Mouse (Mus musculus) heart, adult 2 months (tissue): ENCODE measurements at regions not wholly inside any gene's neighbourhood (a gene's known extent, or its start where the extent isn't known, plus 50 kb on each side); places are given as distances from the start of the nearest gene placed in this dataset.

Experiments used
- DNase-seq, 2 experiments: peaks; one replicate each; pipeline ENCODE4 v3.0.0; 2021
- H3K27ac ChIP-seq: fragments of 200-600 bp; 2 replicates; pipeline ENCODE4 v1.8.1; 2022
- H3K27me3 ChIP-seq: fragments of 200-500 bp; 2 replicates; pipeline ENCODE4 v1.6.1; 2012; ENCODE audit warnings: mild to moderate bottlenecking, low read length, inconsistent platforms, mixed read lengths; ENCODE audit not compliant: control insufficient read depth, insufficient read depth
- H3K36me3 ChIP-seq: fragments of 200-500 bp; 2 replicates; pipeline ENCODE4 v1.6.1; 2012; ENCODE audit warnings: low read length, inconsistent platforms; ENCODE audit not compliant: control insufficient read depth, insufficient read depth
- H3K4me1 ChIP-seq: fragments of 200-500 bp; 2 replicates; pipeline ENCODE4 v1.6.1; 2011; ENCODE audit warnings: low read length; ENCODE audit not compliant: control insufficient read depth, insufficient read depth
- H3K4me3 ChIP-seq: fragments of 200-600 bp; 2 replicates; pipeline ENCODE4 v1.8.1; 2022
- H3K79me2 ChIP-seq: fragments of 200-500 bp; replicated peaks from 2 replicates; pipeline ENCODE4 v1.6.1; 2012; ENCODE audit warnings: mild to moderate bottlenecking, inconsistent platforms, low read length, moderate library complexity, mixed read lengths; ENCODE audit not compliant: control insufficient read depth, insufficient read depth
- H3K9ac ChIP-seq: fragments of 200-500 bp; 2 replicates; pipeline ENCODE4 v1.6.1; 2012; ENCODE audit warnings: low read depth, mild to moderate bottlenecking, control low read depth, inconsistent platforms, low read length, mixed read lengths
- CTCF ChIP-seq: fragments of 200-600 bp; IDR thresholded peaks from 2 replicates; pipeline ENCODE4 v1.8.1; 2022; ENCODE audit warnings: antibody characterized with exemption, mild to moderate bottlenecking, moderate library complexity
- EP300 ChIP-seq: fragments of 200-500 bp; IDR thresholded peaks from 2 replicates; pipeline ENCODE4 v1.6.1; 2011; ENCODE audit warnings: low read depth, low read length, control low read depth; ENCODE audit not compliant: insufficient read depth
- POLR2A ChIP-seq: fragments of 200-500 bp; IDR thresholded peaks from 2 replicates; pipeline ENCODE4 v1.6.1; 2011; ENCODE audit warnings: mild to moderate bottlenecking, low read depth, low read length, control low read depth; ENCODE audit not compliant: insufficient read depth
- WGBS: fragments of 180-500 bp; shearing (Covaris S2); methylation state at CpG from one replicate; pipeline ENCODE4 v1.1.7; 2018; 5-methylcytosine and 5-hydroxymethylcytosine counted together
- intact Hi-C: fragments of 180-260 bp; cut with DNase I; formaldehyde crosslinking; loops from one replicate; pipeline ENCODE4 v1.15.1; 2025

DNA sequence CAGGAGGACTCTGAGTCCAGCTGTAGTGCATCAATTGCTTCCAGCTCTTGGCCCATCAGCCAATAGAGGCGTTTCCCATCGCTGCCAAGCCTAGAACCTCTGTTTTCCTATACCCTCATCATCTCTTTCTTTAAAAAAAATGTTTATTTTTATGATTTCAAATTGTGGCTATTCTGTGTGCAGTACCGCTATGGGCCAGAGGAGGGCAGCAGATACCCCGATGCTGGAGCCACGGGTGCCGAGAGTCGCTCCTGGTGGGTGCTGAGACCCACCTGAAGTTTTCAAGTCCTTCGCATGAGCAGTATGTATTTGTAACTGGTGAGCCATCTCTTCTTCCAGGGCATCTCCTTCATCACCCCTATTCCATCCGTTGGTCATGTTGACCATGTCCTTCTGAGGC lies 212.2 kb upstream of the Kcnab2 start:
- WGBS: 76% methylated on average over 9 of the region's 9 CpGs
- Histone ChIP-seq H3K36me3 (no peaks in the 10 kb centered on the region), H3K9ac (no peak overlapping the region), H3K79me2 (no peaks in the 10 kb centered on the region), H3K27ac (no peak overlapping the region), H3K4me3 (no peak overlapping the region), H3K27me3 (no peaks in the 10 kb centered on the region), H3K4me1 (no peaks in the 10 kb centered on the region)
- intact Hi-C loops: no loop called here
- TF ChIP-seq CTCF (peak; percentile 27), POLR2A (no peak), EP300 (no peak)
- no peak for DNase-seq

DNA sequence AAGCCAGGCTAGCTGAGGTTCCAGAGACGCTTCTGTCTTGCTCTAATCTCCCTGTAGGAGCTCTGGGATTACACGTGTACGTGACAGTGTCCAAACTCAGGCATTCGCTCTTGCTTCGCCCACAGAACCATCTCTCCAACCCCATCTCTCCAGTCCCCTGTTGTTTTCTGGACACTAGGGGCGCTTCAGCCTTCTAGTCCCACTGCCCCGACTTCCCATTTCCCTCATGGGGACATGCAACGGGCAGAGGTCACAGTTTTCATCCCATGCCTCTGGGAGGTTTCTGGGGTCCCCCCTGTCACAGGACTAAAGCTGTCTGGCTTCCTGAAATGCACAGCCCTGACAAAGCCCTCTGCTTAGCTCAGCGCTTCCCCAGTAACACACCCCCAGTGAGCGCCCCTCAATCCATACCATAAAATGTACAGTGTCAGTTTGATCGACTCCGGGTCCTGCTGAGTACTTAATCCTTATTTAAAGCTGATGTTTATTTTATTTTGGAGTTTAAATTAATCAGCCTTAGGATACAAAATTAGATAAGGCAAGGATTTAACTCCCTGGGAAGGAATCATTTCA lies 208.9 kb upstream of the Kcnab2 start:
- H3K27ac ChIP-seq: no peak overlapping the region
- H3K36me3 ChIP-seq: no peaks in the 10 kb centered on the region
- no peak for DNase-seq
- 57% methylated on average over 12 of the region's 12 CpGs for WGBS
- intact Hi-C loops: no loop called here
- no peaks in the 10 kb centered on the region for H3K79me2 ChIP-seq
- no peak overlapping the region for H3K9ac ChIP-seq
- no peaks in the 10 kb centered on the region for H3K4me1 ChIP-seq
- no peak overlapping the region for H3K4me3 ChIP-seq
- H3K27me3 ChIP-seq: no peaks in the 10 kb centered on the region
- TF ChIP-seq CTCF: no peak
- TF ChIP-seq POLR2A: no peak
- TF ChIP-seq EP300: no peak

DNA sequence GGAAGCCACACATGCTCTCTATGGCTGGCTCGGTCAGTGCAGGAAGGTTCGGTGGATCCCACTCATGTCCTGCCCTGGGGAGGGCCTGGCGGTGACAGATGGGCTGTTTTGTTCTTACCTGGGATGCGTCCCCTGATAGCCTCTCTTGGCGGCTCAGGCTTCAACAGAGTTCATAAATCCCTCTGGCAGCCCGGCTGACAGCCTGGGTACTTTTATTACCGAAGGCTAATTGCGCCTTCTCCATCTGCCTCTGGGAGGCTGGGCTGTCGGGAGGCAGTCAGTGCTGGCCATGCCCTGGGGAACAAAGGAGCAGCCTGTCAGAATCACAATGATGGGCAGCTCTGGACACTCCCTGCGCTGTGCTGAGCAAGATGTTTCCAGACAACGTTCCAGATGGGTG lies 196.5 kb upstream of the Kcnab2 start:
- 65% methylated on average over 11 of the region's 11 CpGs for WGBS
- H3K9ac ChIP-seq: no peak overlapping the region
- H3K4me1 ChIP-seq: no peaks in the 10 kb centered on the region
- intact Hi-C loops: no loop called here
- H3K79me2 ChIP-seq: no peaks in the 10 kb centered on the region
- no peak overlapping the region for H3K27ac ChIP-seq
- TF ChIP-seq POLR2A (no peak), CTCF (no peak), EP300 (no peak)
- no peaks in the 10 kb centered on the region for H3K27me3 ChIP-seq
- no peak overlapping the region for H3K4me3 ChIP-seq
- H3K36me3 ChIP-seq: no peaks in the 10 kb centered on the region
- DNase-seq: no peak

DNA sequence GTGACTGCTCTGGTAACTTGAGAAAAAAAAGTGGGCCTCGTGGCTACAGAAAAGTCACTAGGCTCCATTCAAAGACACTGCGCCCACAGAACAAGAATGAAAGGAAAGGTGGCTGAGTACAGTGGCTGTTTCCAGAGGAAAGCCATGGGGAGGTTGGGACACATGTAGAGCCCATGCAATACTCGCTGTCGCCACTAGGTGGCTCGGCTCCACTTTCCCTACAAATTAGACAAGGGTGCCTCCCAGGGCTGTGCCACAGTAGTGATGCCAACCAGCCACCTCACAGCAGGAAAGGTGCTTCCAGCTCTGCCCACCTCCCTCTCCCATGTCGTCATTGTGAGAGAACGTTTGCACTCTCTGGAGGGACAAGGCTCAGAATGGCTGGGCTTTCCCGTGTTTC lies 185.8 kb upstream of the Kcnab2 start:
- TF ChIP-seq CTCF (peak; percentile 75), POLR2A (no peak)
- 40% methylated on average over 8 of the region's 8 CpGs for WGBS
- intact Hi-C loops: no loop called here

DNA sequence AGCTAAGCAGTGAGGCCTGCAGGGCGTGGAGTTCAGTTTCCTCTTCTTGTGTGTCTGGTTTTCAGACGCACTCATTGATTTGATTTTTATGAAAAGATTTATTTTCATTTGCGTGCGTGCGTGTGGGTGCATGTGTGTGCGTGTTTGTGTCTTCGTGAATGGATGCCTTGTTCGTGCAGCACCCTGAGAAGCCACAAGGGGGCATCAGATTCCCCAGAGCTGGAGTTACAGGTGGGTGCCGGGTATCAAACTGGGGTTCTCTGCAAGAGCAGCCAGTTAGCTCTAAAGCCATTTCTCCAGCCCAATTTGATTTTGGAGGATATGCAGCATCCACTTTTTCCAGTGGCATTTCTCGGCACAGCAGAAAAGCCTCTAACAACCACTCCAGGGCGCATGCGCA lies 185.4 kb upstream of the Kcnab2 start:
- no peaks in the 10 kb centered on the region for H3K79me2 ChIP-seq
- H3K36me3 ChIP-seq: no peaks in the 10 kb centered on the region
- H3K4me3 ChIP-seq: no peak overlapping the region
- intact Hi-C loops: no loop called here
- no peak overlapping the region for H3K9ac ChIP-seq
- TF ChIP-seq CTCF: no peak
- TF ChIP-seq POLR2A: no peak
- TF ChIP-seq EP300: no peak
- no peaks in the 10 kb centered on the region for H3K4me1 ChIP-seq
- no peak for DNase-seq
- no peak overlapping the region for H3K27ac ChIP-seq
- WGBS: 93% methylated on average over 12 of the region's 12 CpGs
- no peaks in the 10 kb centered on the region; the same call in 1 of the 2 replicates for H3K27me3 ChIP-seq

More for the DNA sequence above, 185.8 kb upstream of the Kcnab2 start:
- H3K4me1 ChIP-seq: no peaks in the 10 kb centered on the region
- no peaks in the 10 kb centered on the region; the same call in 1 of the 2 replicates for H3K27me3 ChIP-seq
- DNase-seq: peak in 1 of 2 experiments; percentile 20
- H3K9ac ChIP-seq: no peak overlapping the region
- H3K4me3 ChIP-seq: no peak overlapping the region
- H3K79me2 ChIP-seq: no peaks in the 10 kb centered on the region
- no peak overlapping the region for H3K27ac ChIP-seq
- no peaks in the 10 kb centered on the region for H3K36me3 ChIP-seq

DNA sequence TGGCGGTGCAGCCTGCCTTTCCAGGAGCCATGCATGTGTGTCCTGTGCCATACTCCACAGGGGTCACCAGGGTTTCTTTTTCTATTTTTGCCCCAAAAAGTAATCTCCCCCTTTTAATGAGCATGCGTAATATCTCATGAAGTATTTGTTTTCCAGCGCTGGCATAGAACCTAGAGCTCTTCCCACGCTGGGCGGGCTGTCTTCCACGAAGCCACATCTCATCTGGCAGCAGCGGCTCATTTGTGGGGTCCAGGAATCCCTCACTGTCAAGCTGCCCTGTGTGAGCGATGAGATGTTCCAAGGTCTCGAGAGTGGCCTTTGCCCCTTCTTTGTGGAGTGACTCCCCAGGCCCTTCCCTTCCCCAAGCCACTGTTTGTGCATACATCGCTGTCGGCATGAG lies 184.8 kb upstream of the Kcnab2 start:
- intact Hi-C loops: no loop called here
- WGBS: 89% methylated on average over 11 of the region's 11 CpGs

More for the DNA sequence above, 184.8 kb upstream of the Kcnab2 start:
- Histone ChIP-seq H3K79me2 (no peaks in the 10 kb centered on the region), H3K4me3 (no peak overlapping the region), H3K27ac (no peak overlapping the region), H3K9ac (no peak overlapping the region), H3K36me3 (no peaks in the 10 kb centered on the region), H3K4me1 (no peaks in the 10 kb centered on the region), H3K27me3 (no peaks in the 10 kb centered on the region; the same call in 1 of the 2 replicates)
- DNase-seq: no peak
- TF ChIP-seq POLR2A (no peak), EP300 (no peak), CTCF (no peak)
